Mouse (Mus musculus) liver, embryonic 14.5 days (tissue): Measurements from ENCODE around the gene Dnah14.
A peak's percentile ranks its signal among the peaks of the same experiment; 100 is the strongest.

Experiments used
- CTCF ChIP-seq: IDR thresholded peaks from 2 replicates; pipeline ENCODE4 v1.5.1; 2016; ENCODE audit warnings: antibody characterized with exemption, low read depth, control low read depth
- EP300 ChIP-seq: IDR thresholded peaks from 2 replicates; pipeline ENCODE4 v1.6.1; 2016; ENCODE audit warnings: antibody characterized with exemption, low read depth

- TF ChIP-seq CTCF (peak; percentile 86), EP300 (no peak)
Measured at GRCm38 (mm10) chr1:181617332-181617731, 41.0 kb downstream of the Dnah14 start.
